Mouse (Mus musculus) cerebellum, adult (tissue): ENCODE results near the gene Ndufs8.
"Not testable (repeated sequence)": the region's sequence is repeated elsewhere in the genome, so short reads cannot be mapped to it uniquely, and the experiment has no call there.

Experiments used
- ATAC-seq: cut with Nextera tagmentation; 2 replicates; pipeline ENCODE4 v1.9.2; 2017; ENCODE audit warnings: mild to moderate bottlenecking, moderate library complexity, mixed read lengths; ENCODE audit not compliant: insufficient number of reproducible peaks, low FRiP score, low TSS enrichment

Gene Ndufs8

GRCm38 (mm10) chr19:3912337-3913204 lies at the start of gene Ndufs8:
TSS of gene Ndufs8 (minus strand) at chr19:3912774.
- ATAC-seq, result peak; percentile 97

DNA sequence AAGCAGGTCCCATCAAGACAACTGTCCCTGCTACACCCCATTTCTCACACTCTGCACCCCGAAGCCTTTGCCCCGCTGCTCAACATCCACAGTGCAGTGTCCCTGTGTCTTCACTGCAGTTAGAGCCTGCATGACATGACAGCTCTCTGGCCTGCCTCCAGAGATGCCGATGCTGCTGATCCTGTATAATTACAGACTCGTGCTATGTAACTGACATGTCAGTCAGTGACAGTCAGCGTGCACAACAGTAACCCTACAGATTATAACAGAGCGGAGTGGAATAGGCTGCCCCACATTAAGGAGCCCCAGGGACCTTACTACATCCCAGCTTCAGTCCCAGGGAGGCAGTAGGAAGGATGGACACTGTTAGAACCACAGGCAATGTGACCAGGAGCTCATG lies 49.2 kb upstream of the Ndufs8 start:
- not testable (repeated sequence) for ATAC-seq

DNA sequence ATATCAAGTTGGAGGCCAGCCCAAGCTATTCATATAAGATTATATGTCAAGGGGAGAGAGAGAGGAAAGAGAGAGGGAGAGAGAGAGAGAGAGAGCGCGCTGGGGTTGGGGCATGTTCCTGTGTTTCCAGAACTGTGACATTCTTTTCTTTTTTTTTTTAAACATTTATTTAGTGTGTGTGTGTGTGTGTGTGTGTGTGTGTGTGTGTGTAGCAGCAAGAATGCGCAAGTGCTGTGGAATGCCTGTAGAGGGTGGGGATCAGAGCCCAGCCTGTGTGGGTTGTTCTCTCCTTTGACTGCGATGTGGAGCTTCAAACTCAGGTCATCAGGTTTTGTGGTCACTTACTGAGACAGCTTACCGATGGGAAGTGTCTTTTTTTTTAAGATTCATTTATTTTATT lies 47.6 kb upstream of the Ndufs8 start:
- no peak for ATAC-seq

- ATAC-seq, result no peak
These were observed 46.5 kb upstream of the Ndufs8 start for GRCm38 (mm10) chr19:3959030-3959429.

GRCm38 (mm10) chr19:3958470-3958869 lies 45.9 kb upstream of the Ndufs8 start, which contains the start of gene Aldh3b3:
TSS of gene Aldh3b3 (plus strand) at chr19:3958645.
- ATAC-seq, result no peak

- not testable (repeated sequence) for ATAC-seq
These were observed 44.9 kb upstream of the Ndufs8 start for GRCm38 (mm10) chr19:3957296-3958036.

DNA sequence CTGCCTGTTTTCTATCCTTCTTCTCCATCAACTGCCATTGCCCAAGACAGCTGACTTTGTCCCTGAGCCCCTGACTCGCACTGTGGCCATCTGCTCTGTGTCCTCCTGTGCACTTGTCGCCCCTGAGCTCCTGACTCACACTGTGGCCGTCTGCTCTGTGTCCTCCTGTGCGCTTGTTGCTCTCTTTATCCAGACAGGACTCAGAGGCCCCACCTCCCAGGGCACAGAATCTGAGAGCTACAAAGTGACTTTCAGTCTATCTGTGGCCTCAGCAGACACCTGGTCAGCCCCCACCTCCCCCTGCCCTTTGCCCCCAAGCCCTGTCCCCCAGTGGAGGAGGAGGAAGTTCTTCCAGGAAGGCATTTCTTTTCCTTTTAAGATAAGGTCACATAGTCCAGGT lies 43.2 kb upstream of the Ndufs8 start:
- no peak for ATAC-seq

GRCm38 (mm10) chr19:3955033-3955432 lies 42.5 kb upstream of the Ndufs8 start:
- ATAC-seq, result no peak

DNA sequence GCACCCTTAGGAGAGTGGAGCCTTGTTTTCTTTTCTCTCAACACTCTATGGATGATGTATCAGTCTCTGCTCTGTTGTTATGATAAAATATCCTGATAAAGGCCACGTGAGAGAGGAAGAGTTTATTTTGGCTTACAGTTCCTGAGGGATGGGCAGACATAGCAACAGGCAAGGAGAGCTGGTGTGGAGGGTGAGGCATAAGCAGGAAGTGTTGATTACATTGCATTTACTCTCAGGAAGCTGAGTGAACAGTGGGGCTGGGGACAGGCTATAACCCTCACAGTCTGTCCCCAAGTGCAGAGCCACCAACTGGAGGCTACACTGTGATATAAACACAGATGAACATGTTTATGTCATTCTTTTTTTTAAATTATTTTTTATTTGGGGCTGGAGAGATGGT lies 39.5 kb upstream of the Ndufs8 start:
- ATAC-seq, result no peak

- ATAC-seq, result no peak
These were observed 38.9 kb upstream of the Ndufs8 start for GRCm38 (mm10) chr19:3951461-3951860.

DNA sequence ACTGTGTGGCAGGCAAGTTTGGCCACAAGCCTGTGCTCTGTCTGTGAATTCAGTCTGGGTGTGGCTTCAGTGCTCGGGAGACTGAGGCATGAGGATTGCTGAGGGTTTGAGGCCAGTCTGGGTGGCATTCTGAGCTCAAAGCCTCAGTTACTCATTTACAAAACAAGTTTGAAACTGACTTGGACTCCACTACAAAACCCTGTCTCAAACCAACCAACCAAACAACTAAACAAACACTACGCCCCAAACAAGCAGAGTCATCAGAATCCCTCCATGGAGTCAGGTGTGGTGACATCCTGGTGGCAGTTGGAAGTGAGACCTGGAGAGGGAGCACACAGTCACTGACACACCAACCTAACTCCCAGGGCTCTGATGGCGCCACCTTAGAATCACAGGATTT lies 37.8 kb upstream of the Ndufs8 start:
- ATAC-seq, result no peak

DNA sequence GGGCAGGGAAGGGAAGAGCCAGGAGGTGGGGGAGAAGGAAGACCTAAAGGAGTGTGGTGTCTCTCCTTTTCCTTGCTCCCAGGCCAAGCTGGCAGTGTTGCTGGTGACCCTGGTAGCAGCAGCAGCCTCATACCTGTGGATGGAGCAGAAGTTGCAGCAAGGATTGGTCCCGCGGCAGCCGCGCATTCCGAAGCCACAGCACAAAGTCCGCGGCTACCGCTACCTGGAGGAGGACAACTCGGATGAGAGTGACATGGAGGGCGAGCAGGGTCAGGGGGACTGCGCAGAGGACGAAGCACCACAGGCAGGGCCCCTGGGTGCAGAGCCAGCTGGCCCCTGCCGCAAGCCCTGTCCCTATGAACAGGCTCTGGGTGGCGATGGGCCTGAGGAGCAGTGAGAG lies 36.0 kb upstream of the Ndufs8 start:
- no peak for ATAC-seq

DNA sequence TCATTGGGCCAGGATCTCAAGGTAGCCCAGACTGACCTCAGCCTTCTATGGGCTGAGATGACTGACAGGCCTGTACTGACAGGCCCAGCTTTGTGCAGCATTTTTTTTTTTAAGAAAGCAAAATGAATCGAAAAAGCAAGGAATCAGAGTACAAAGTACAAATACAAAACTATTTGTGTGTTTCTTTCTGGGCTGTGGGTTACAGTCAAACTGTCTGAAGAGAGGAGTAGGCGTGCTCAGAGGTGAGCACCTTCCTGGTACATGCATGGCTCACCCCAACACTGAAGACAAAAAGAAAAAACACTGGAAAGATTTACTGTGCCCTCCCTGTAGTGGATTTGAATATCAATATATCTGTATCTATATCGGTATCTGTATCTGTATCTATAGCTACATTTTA lies 35.2 kb upstream of the Ndufs8 start:
- ATAC-seq, result no peak

DNA sequence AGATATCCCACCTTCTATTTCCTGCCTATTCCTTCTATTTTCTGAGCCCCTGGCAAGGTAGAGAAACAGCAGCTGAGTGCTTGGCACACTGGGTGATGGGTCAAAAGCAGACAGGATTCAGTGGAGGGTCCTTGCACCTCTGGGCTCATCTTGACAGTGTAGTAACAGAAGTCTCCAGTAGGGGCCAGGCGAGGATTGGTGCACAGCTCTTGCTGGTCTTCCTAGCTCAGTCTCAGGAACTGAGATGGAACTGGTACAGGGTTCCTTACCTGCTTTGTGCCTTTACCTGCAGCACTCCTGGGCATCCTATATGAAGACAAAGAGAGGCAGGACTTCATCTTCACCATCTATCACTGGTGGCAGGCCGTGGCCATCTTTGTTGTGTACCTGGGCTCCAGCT lies 34.1 kb upstream of the Ndufs8 start:
- no peak; the same call in 1 of the 2 replicates for ATAC-seq

DNA sequence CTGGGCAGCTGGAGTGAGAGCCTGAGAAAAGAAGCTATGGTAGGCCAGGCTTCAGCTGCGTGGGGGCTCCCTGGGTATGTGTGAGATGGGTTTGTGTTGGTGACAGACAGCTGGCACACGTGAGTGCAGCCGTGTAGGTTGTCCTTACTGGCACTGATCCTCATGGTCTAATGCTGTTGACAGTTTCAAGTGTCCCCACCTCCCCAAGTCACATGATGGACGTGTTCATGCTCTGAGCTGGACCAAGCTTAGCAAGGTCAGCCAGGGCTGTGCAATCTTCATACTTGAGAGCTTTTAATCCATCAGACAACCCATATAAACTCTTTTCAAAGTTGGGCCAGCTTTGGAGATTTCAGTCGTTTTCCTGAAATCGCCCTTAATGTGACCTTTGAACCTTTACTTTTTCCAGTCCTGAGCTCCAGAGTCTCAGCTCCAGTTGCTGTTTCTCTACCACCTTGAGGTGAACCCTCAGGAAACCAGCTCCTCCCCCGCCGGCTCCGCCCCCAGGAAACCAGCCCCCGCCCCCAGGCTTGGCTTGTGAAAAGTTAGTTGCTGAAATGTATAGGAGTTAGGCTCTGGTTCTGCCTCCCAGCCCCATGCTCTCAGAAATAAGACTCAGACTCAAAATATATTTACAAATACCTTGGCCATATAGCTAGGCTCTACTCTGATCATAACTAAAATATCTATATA lies 33.4 kb upstream of the Ndufs8 start:
- ATAC-seq, result no peak

DNA sequence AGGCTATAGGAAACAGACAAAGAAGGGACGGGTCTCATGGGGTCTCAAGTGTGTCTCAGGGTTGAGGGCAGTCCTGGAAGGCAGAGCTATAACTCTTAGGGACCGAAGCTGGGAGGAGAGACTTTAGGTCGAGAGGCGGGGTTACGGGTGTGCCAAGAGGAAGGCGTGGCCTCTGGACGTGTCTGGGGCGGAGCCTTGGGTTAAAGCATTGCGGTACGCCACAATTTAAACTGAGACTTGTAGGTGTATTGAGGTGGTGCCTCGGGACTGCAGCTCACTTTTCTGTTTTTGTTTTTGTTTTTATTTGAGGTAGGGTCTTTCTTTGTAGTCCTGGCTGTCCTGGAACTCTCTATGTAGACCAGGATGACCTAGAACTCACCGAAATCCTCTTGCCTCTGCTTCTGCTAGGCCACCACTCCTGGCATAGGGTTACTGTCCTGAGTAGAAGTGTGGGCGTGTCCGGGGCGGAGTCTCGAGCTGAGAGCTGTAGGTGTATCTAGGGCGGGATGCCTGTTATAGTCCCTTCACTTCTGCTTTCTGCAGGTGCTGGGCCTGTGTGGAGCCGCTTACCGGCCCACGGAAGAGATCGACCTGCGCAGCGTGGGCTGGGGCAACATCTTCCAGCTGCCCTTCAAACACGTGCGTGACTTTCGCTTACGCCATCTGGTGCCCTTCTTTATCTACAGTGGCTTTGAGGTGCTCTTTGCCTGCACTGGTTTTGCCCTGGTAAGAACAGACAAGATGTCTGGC lies 30.6 kb upstream of the Ndufs8 start:
- ATAC-seq, result no peak

GRCm38 (mm10) chr19:3942315-3942714 lies 29.7 kb upstream of the Ndufs8 start:
- no peak for ATAC-seq

- ATAC-seq, result peak; percentile 26; the same call in 1 of the 2 replicates
These were observed 23.6 kb upstream of the Ndufs8 start for GRCm38 (mm10) chr19:3935896-3936850.
